Mouse (Mus musculus): Measurements from ENCODE around the gene Iqgap2. TPM values are rescaled to one million over a fixed set of nuclear protein-coding genes. Genes with fewer than 3 reads are reported as not detected.

Iqgap2 gene
- polyA plus RNA-seq, 1 experiment from 2014 or later = 8.5 TPM

DNA sequence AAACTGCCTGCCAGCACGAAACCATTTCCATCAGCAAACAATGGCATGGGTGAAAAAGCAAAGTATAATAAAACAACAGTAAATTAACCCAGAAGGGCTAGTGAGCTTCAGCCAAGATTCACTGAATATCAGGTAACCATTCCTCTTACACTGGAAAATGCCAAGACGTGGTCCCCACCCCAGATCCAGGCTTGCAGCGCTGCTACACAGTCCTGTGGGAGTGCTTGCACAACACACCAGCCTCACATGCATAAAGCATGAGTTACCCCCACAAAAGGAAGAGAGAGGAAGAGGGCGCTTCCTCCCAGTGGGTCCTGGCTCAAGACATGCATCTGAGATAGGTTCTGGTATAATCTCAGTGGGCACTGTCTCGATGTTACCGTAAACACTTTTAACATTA is 100.8 kb downstream of the Iqgap2 start:
- H3K27me3 ChIP-seq (ENCODE audit: control insufficient read depth, insufficient read depth, low read length) = no peaks in the 10 kb centered on the region
- no peak overlapping the region for H3K9ac ChIP-seq (ENCODE audit: low read depth, low read length)
- H3K27ac ChIP-seq (ENCODE audit: low read depth, low read length) = no peak overlapping the region
- no peak overlapping the region for H3K4me2 ChIP-seq
- no peak for ATAC-seq (replicated peaks; ENCODE audit: insufficient number of reproducible peaks, low FRiP score, low TSS enrichment)
- no peaks in the 10 kb centered on the region for H3K36me3 ChIP-seq (ENCODE audit: control insufficient read depth, insufficient read depth, low read length)
- 79% methylated on average over 6 of the region's 6 CpGs for WGBS (ENCODE audit: insufficient replicate concordance)
- no peaks in the 10 kb centered on the region for H3K9me3 ChIP-seq (replicated peaks; ENCODE audit: control insufficient read depth, low read length)
- no peaks in the 10 kb centered on the region; the same call in 1 of the 2 replicates for H3K4me1 ChIP-seq (ENCODE audit: control insufficient read depth, insufficient read depth, low read length)
- H3K4me3 ChIP-seq (ENCODE audit: low read depth, low read length) = no peak overlapping the region

DNA sequence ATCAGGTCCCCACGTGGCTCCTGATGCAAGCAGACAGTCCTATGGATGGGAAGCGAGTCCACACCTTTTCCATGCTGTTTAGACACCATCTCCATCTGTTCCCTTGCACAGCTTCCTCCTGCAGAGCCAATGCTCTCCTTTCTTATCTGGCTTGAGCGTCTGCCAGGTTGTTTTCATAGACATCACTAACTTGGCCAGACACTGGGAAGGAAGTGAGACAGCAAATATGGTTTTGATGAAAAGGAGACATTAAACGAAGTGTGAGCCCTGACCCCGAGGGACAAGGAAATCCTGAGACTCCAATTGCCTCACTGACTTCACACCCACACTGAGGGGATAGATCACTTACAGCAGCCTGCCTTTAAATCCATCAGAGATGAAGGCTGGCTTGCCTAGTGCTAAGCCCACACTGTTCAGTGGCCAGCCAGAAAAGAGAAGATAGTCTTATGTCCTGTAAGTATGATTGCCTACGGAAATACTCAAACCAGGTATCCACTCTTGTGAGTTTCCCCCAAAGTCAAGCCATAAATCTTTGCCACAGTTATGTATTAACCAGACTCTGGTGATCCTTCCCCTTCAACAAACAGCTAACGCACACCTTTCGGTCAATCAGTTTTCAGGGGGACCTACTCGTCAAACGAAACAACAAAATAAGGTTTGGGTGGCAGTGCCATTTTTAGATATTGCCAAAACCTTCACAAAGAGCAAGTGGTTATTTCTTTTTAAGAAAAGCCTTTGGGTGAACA is 102.9 kb downstream of the Iqgap2 start:
- ATAC-seq (replicated peaks; ENCODE audit: insufficient number of reproducible peaks, low FRiP score, low TSS enrichment) = no peak
- no peak overlapping the region for H3K9ac ChIP-seq (ENCODE audit: low read depth, low read length)
- H3K27ac ChIP-seq (ENCODE audit: low read depth, low read length) = no peak overlapping the region
- H3K36me3 ChIP-seq (ENCODE audit: control insufficient read depth, insufficient read depth, low read length) = no peaks in the 10 kb centered on the region
- H3K4me3 ChIP-seq (ENCODE audit: low read depth, low read length) = no peak overlapping the region
- 59% methylated on average over 10 of the region's 10 CpGs for WGBS (ENCODE audit: insufficient replicate concordance)
- H3K4me2 ChIP-seq = no peak overlapping the region
- no peaks in the 10 kb centered on the region for H3K27me3 ChIP-seq (ENCODE audit: control insufficient read depth, insufficient read depth, low read length)
- H3K4me1 ChIP-seq (ENCODE audit: control insufficient read depth, insufficient read depth, low read length) = no peaks in the 10 kb centered on the region; the same call in 1 of the 2 replicates
- no peaks in the 10 kb centered on the region for H3K9me3 ChIP-seq (replicated peaks; ENCODE audit: control insufficient read depth, low read length)

DNA sequence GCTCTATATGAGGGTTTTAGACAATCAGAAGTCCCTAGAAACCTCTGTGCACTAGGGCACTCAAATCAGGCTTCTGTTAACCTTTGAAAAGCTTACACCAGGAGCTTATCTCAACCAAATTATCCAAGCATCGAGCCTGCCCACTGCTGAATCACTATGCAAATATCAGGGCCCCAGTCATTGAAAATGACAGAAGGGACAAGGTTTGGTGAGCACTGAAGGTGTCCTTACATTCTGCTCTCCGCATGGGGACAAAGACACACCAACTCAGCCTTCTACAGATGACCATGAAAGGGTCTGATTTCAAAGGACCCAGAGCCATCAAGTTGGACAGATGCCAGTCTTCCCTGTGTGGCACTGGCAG is 108.8 kb downstream of the Iqgap2 start:
- Histone ChIP-seq H3K4me2 (no peak overlapping the region), H3K9ac (ENCODE audit: low read depth, low read length) (no peak overlapping the region), H3K27ac (ENCODE audit: low read depth, low read length) (no peak overlapping the region), H3K27me3 (ENCODE audit: control insufficient read depth, insufficient read depth, low read length) (no peaks in the 10 kb centered on the region), H3K36me3 (ENCODE audit: control insufficient read depth, insufficient read depth, low read length) (no peaks in the 10 kb centered on the region), H3K4me1 (ENCODE audit: control insufficient read depth, insufficient read depth, low read length) (peaks cover 7% of the 10 kb centered on the region; the same call in 1 of the 2 replicates), H3K4me3 (ENCODE audit: low read depth, low read length) (no peak overlapping the region), H3K9me3 (replicated peaks; ENCODE audit: control insufficient read depth, low read length) (no peaks in the 10 kb centered on the region)
- 52% methylated on average over 2 of the region's 2 CpGs for WGBS (ENCODE audit: insufficient replicate concordance)
- ATAC-seq (replicated peaks; ENCODE audit: insufficient number of reproducible peaks, low FRiP score, low TSS enrichment) = no peak

DNA sequence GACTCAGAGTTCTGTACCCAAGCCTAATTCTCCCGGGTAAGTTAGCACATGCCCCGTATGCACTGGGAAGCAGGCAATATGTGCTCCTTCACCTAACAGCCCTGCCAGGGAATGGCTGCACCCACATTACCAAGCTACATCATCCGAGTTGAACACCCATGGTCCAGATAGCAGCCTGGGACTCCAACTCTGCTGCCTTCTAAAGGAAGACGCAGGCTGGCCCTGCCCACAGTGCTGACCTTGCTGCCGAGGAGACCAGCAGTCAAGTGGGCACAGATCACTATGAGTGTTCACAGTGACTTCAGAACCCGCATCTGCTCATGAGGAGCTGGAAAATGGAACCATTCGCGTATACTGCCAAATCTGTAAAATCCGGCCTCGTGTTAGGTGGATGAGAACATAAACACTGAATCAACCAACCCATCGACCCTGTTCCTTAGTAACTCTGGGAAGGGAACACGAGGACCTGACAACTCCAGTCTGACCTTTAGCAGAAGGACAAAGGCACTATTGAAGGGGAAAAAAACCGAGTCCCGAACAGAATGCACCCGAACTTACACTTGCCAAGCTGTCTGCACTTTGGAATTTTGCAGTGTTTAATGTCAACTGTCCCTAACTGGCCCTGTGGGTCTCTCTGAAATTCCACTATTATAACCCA is 109.3 kb downstream of the Iqgap2 start:
- no peaks in the 10 kb centered on the region for H3K36me3 ChIP-seq (ENCODE audit: control insufficient read depth, insufficient read depth, low read length)
- H3K4me2 ChIP-seq = no peak overlapping the region
- H3K4me1 ChIP-seq (ENCODE audit: control insufficient read depth, insufficient read depth, low read length) = peaks cover 7% of the 10 kb centered on the region; the same call in 1 of the 2 replicates
- WGBS (ENCODE audit: insufficient replicate concordance) = 62% methylated on average over 15 of the region's 15 CpGs
- H3K9me3 ChIP-seq (replicated peaks; ENCODE audit: control insufficient read depth, low read length) = no peaks in the 10 kb centered on the region
- H3K4me3 ChIP-seq (ENCODE audit: low read depth, low read length) = no peak overlapping the region
- no peak overlapping the region for H3K27ac ChIP-seq (ENCODE audit: low read depth, low read length)
- no peaks in the 10 kb centered on the region for H3K27me3 ChIP-seq (ENCODE audit: control insufficient read depth, insufficient read depth, low read length)
- H3K9ac ChIP-seq (ENCODE audit: low read depth, low read length) = no peak overlapping the region
- ATAC-seq (replicated peaks; ENCODE audit: insufficient number of reproducible peaks, low FRiP score, low TSS enrichment) = no peak

DNA sequence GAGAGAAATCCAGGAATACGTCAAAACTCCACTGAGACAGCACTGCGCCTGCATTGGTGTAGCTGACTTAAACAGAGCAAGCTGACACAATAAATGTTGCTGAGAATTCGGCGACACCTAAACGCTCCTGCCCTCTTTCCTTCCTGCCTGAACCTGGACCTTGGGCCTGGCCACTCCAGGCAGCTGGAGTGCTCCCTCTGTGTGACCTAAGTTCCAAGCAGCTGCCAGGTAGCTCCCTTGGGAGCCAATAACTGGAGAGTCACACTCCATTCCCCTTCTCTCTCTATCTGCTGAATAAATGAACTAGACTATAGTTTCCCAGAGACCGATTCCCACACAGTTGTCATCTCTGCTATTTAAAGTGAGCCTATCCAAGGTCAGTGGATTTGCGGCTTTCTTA is 111.7 kb downstream of the Iqgap2 start:
- Histone ChIP-seq H3K36me3 (ENCODE audit: control insufficient read depth, insufficient read depth, low read length) (no peaks in the 10 kb centered on the region), H3K27ac (ENCODE audit: low read depth, low read length) (no peak overlapping the region), H3K4me3 (ENCODE audit: low read depth, low read length) (no peak overlapping the region), H3K27me3 (ENCODE audit: control insufficient read depth, insufficient read depth, low read length) (no peaks in the 10 kb centered on the region), H3K4me2 (no peak overlapping the region), H3K4me1 (ENCODE audit: control insufficient read depth, insufficient read depth, low read length) (peaks cover 7% of the 10 kb centered on the region; the same call in 1 of the 2 replicates), H3K9ac (ENCODE audit: low read depth, low read length) (no peak overlapping the region), H3K9me3 (replicated peaks; ENCODE audit: control insufficient read depth, low read length) (no peaks in the 10 kb centered on the region)
- WGBS (ENCODE audit: insufficient replicate concordance) = 78% methylated on average over 7 of the region's 7 CpGs
- no peak for ATAC-seq (replicated peaks; ENCODE audit: insufficient number of reproducible peaks, low FRiP score, low TSS enrichment)

DNA sequence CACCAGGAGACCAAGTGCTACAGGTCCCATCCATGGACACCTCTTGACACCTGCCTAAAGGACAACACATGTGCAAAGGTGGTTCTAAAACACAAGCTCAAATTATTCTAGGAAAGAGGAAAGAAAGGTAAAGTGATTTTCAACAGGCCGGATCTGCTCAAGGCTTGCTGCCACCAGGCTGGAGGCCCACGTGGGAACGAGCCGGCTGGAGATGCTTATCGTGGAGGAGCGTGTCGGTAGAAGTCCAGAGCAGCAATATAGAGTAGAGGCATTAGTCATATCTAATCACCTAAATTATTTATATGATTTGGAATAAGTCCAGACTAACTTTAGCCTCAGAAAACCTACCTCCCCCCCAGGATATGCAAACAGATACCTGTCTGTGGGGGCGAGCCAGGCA is 112.5 kb downstream of the Iqgap2 start:
- no peak for ATAC-seq (replicated peaks; ENCODE audit: insufficient number of reproducible peaks, low FRiP score, low TSS enrichment)
- no peak overlapping the region for H3K27ac ChIP-seq (ENCODE audit: low read depth, low read length)

DNA sequence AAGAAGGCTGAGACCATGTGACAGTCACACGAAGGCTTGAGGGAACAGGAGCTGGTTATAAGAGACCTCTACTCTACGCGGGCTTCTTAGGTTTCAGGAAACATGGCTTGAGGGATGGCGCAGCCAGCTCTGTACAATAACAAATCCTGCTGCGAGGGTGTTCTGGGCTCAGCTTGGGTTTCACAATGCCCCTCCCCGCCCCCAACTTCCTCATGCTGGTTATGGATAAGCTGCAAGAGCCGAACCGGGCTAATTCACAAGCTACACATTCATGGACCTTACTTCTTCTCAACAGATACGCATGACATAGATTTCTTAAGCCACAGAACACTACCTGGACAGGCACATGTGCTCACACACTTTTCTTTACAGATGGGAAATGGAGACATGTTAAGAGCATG is 113.0 kb downstream of the Iqgap2 start:
- H3K27ac ChIP-seq (ENCODE audit: low read depth, low read length) = no peak overlapping the region
- H3K9me3 ChIP-seq (replicated peaks; ENCODE audit: control insufficient read depth, low read length) = no peaks in the 10 kb centered on the region
- no peaks in the 10 kb centered on the region for H3K36me3 ChIP-seq (ENCODE audit: control insufficient read depth, insufficient read depth, low read length)
- H3K4me1 ChIP-seq (ENCODE audit: control insufficient read depth, insufficient read depth, low read length) = peaks cover 10% of the 10 kb centered on the region; the same call in 1 of the 2 replicates
- no peak overlapping the region for H3K4me2 ChIP-seq
- H3K4me3 ChIP-seq (ENCODE audit: low read depth, low read length) = no peak overlapping the region
- H3K27me3 ChIP-seq (ENCODE audit: control insufficient read depth, insufficient read depth, low read length) = no peaks in the 10 kb centered on the region
- 49% methylated on average over 9 of the region's 9 CpGs for WGBS (ENCODE audit: insufficient replicate concordance)
- no peak for ATAC-seq (replicated peaks; ENCODE audit: insufficient number of reproducible peaks, low FRiP score, low TSS enrichment)
- no peak overlapping the region for H3K9ac ChIP-seq (ENCODE audit: low read depth, low read length)

More for the DNA sequence above, 112.5 kb downstream of the Iqgap2 start:
- no peaks in the 10 kb centered on the region for H3K36me3 ChIP-seq (ENCODE audit: control insufficient read depth, insufficient read depth, low read length)
- WGBS (ENCODE audit: insufficient replicate concordance) = 65% methylated on average over 8 of the region's 8 CpGs
- no peak overlapping the region for H3K4me2 ChIP-seq
- no peaks in the 10 kb centered on the region for H3K9me3 ChIP-seq (replicated peaks; ENCODE audit: control insufficient read depth, low read length)
- H3K9ac ChIP-seq (ENCODE audit: low read depth, low read length) = no peak overlapping the region
- no peaks in the 10 kb centered on the region for H3K27me3 ChIP-seq (ENCODE audit: control insufficient read depth, insufficient read depth, low read length)
- H3K4me3 ChIP-seq (ENCODE audit: low read depth, low read length) = no peak overlapping the region
- H3K4me1 ChIP-seq (ENCODE audit: control insufficient read depth, insufficient read depth, low read length) = peaks cover 10% of the 10 kb centered on the region; the same call in 1 of the 2 replicates

DNA sequence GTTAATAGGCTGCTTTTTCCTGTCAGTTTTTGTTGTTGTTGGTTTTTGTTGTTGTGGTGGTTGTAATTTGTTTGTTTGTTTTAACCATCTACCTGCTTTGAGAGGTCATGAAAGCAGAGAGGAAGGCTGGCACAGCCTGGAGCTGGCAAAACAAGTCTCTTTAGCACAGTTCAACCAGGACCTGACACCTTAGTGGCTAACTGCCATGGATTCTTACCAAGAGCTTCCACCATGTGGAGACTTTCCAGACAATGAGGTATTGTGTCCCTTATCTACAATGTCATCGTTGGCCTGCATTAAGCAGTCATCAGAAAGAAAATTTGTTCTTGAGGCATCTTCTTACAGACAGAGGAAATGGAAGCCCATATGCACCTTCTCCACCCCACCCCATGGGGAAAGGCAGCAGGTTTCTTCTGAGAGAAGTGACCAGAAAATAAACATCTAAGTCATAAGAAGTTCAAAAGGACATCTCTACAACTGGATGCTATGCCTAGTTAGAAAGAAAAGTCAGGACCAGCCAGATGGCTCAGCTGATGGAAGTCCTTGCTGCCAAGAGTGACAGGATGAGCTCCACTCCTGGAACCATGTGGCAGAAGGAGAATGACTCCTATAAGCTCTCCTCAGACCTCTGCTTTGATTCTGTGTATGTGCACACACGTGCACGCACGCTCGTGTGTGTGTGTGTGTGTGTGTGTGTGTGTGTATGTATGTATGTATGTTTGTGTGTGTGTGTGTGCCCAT is 113.9 kb downstream of the Iqgap2 start:
- no peak overlapping the region for H3K4me2 ChIP-seq
- peaks cover 10% of the 10 kb centered on the region; the same call in 1 of the 2 replicates for H3K4me1 ChIP-seq (ENCODE audit: control insufficient read depth, insufficient read depth, low read length)
- no peaks in the 10 kb centered on the region for H3K36me3 ChIP-seq (ENCODE audit: control insufficient read depth, insufficient read depth, low read length)
- H3K27ac ChIP-seq (ENCODE audit: low read depth, low read length) = no peak overlapping the region
- WGBS (ENCODE audit: insufficient replicate concordance) = 70% methylated on average over 5 of the region's 5 CpGs
- ATAC-seq (replicated peaks; ENCODE audit: insufficient number of reproducible peaks, low FRiP score, low TSS enrichment) = no peak
- H3K9me3 ChIP-seq (replicated peaks; ENCODE audit: control insufficient read depth, low read length) = no peaks in the 10 kb centered on the region
- H3K27me3 ChIP-seq (ENCODE audit: control insufficient read depth, insufficient read depth, low read length) = no peaks in the 10 kb centered on the region
- no peak overlapping the region for H3K9ac ChIP-seq (ENCODE audit: low read depth, low read length)
- H3K4me3 ChIP-seq (ENCODE audit: low read depth, low read length) = no peak overlapping the region

Measured in heart, embryonic 11.5 days (tissue).